Mouse (Mus musculus) bone marrow, adult 2 months (tissue): Measurements from ENCODE around the gene Rpa1.

Source experiments
- CTCF ChIP-seq: fragments of 200-500 bp; IDR thresholded peaks from 2 replicates; pipeline ENCODE4 v1.5.1; 2011; ENCODE audit warnings: low read length, control low read depth; ENCODE audit not compliant: control insufficient read depth, insufficient read depth
- POLR2A ChIP-seq: fragments of 200-500 bp; IDR thresholded peaks from 2 replicates; pipeline ENCODE4 v1.6.1; 2011; ENCODE audit warnings: low read depth, mild to moderate bottlenecking, control low read depth, low read length, borderline replicate concordance; ENCODE audit not compliant: control insufficient read depth

DNA sequence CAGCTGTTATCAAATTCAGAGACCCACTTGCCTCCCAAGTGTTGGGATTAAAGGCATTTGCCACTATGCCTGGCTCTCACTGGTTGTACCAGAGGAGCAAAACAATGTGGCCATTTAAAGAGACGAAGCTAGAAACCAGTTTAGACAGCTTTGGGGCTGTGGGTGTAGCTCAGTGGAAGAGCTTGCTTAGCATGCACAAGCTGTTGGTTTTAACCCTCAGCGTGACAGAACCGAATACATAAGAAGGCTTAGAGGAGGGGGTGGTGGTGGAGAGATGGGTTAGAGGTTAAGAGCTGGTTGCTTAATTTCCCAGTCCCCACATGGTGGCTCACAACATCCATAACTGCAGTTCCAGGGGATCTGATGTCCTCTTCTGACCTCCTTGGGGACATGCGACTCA lies 39.5 kb downstream of the Rpa1 start:
- TF ChIP-seq POLR2A (no peak), CTCF (no peak)
